Mouse (Mus musculus) midbrain, embryonic 15.5 days (tissue): ENCODE data around the gene Ptprs. TPM values are rescaled to one million over a fixed set of nuclear protein-coding genes. Genes with fewer than 3 reads are reported as not detected.
A peak's percentile ranks its signal among the peaks of the same experiment; 100 is the strongest.

ENCODE experiments used
- ATAC-seq: fragments of 200-750 bp; cut with Nextera tagmentation; replicated peaks from 2 replicates; pipeline ENCODE4 v1.8.0; 2017; ENCODE audit warnings: moderate TSS enrichment
- H3K27ac ChIP-seq: fragments of 300-500 bp; sonication (generic); 2 replicates; pipeline ENCODE4 v1.5.1; 2015; ENCODE audit warnings: mild to moderate bottlenecking, inconsistent platforms
- H3K27me3 ChIP-seq: fragments of 300-500 bp; sonication (generic); replicated peaks from 2 replicates; pipeline ENCODE4 v1.6.1; 2015; ENCODE audit warnings: inconsistent platforms
- H3K36me3 ChIP-seq: fragments of 300-500 bp; sonication (generic); replicated peaks from 2 replicates; pipeline ENCODE4 v1.6.1; 2015; ENCODE audit warnings: inconsistent platforms
- H3K4me1 ChIP-seq: fragments of 300-500 bp; sonication (generic); 2 replicates; pipeline ENCODE4 v1.6.1; 2015; ENCODE audit warnings: inconsistent platforms
- H3K4me2 ChIP-seq: fragments of 300-500 bp; sonication (generic); 2 replicates; pipeline ENCODE4 v1.6.1; 2015; ENCODE audit warnings: inconsistent platforms, mild to moderate bottlenecking, moderate library complexity
- H3K4me3 ChIP-seq: fragments of 300-500 bp; sonication (generic); 2 replicates; pipeline ENCODE4 v1.5.1; 2015; ENCODE audit warnings: mild to moderate bottlenecking, inconsistent platforms
- H3K9ac ChIP-seq: fragments of 300-500 bp; sonication (generic); 2 replicates; pipeline ENCODE4 v1.6.1; 2015; ENCODE audit warnings: mild to moderate bottlenecking, inconsistent platforms
- H3K9me3 ChIP-seq: fragments of 300-500 bp; sonication (generic); 2 replicates; pipeline ENCODE4 v1.6.1; 2016; ENCODE audit warnings: inconsistent platforms
- WGBS: fragments of 180-500 bp; shearing (Covaris S2); methylation state at CpG from one replicate; pipeline ENCODE4 v1.1.7; 2015; ENCODE audit warnings: mixed read lengths; 5-methylcytosine and 5-hydroxymethylcytosine counted together
- polyA plus RNA-seq: library from polyadenylated mRNA; unstranded; fragments of >200 nt; fragmentation: Nextera tagmentation; extraction: Ambion mirVana; gene quantifications from 2 replicates; pipeline ENCODE4 v1.2.1, GENCODE M21; 2015

The Ptprs gene
- polyA plus RNA-seq, 1 experiment from 2014 or later, result 349 TPM

GRCm38 (mm10) chr17:56472733-56473610 is 3.3 kb downstream of the Ptprs start:
- peak overlapping the region; percentile 96 for H3K27ac ChIP-seq
- H3K4me3 ChIP-seq, result peak overlapping the region; percentile 76
- H3K4me2 ChIP-seq, result peak overlapping the region; percentile 95
- H3K4me1 ChIP-seq, result peaks cover 65% of the 10 kb centered on the region
- H3K9me3 ChIP-seq, result no peaks in the 10 kb centered on the region
- no peak for ATAC-seq
- 3% methylated on average over 50 of the region's 50 CpGs for WGBS
- no peaks in the 10 kb centered on the region for H3K27me3 ChIP-seq
- H3K36me3 ChIP-seq, result no peaks in the 10 kb centered on the region
- H3K9ac ChIP-seq, result peak overlapping the region; percentile 93

- WGBS, result 8% methylated on average over 16 of the region's 16 CpGs
- Histone ChIP-seq H3K4me3 (peak overlapping the region; percentile 76), H3K27me3 (no peaks in the 10 kb centered on the region), H3K9me3 (no peaks in the 10 kb centered on the region), H3K4me2 (peak overlapping the region; percentile 95), H3K4me1 (peaks cover 72% of the 10 kb centered on the region), H3K27ac (peak overlapping the region; percentile 96; the same call in 1 of the 2 replicates), H3K9ac (peak overlapping the region; percentile 93), H3K36me3 (no peaks in the 10 kb centered on the region)
- ATAC-seq, result no peak
These were observed 4.2 kb downstream of the Ptprs start for GRCm38 (mm10) chr17:56472121-56472520.

- no peak overlapping the region for H3K9ac ChIP-seq
- H3K4me1 ChIP-seq, result peaks cover 78% of the 10 kb centered on the region
- no peaks in the 10 kb centered on the region for H3K36me3 ChIP-seq
- no peaks in the 10 kb centered on the region for H3K9me3 ChIP-seq
- WGBS, result 68% methylated on average over 5 of the region's 5 CpGs
- no peaks in the 10 kb centered on the region for H3K27me3 ChIP-seq
- H3K4me2 ChIP-seq, result 0 out of 2 replicates have a peak overlapping the region, but pooled peaks have one; percentile 42
- no peak overlapping the region for H3K4me3 ChIP-seq
- no peak overlapping the region for H3K27ac ChIP-seq
- no peak for ATAC-seq
These were observed 5.1 kb downstream of the Ptprs start for GRCm38 (mm10) chr17:56471136-56471535.

GRCm38 (mm10) chr17:56470571-56470970 is 5.7 kb downstream of the Ptprs start:
- peak overlapping the region; percentile 16 for H3K4me3 ChIP-seq
- H3K4me1 ChIP-seq, result peaks cover 84% of the 10 kb centered on the region
- H3K27ac ChIP-seq, result peak overlapping the region; percentile 88
- no peaks in the 10 kb centered on the region for H3K9me3 ChIP-seq
- no peaks in the 10 kb centered on the region for H3K27me3 ChIP-seq
- H3K36me3 ChIP-seq, result 0 out of 2 replicates have a peak, but pooled peaks cover under 1% of the 10 kb centered on the region
- ATAC-seq, result no peak
- H3K9ac ChIP-seq, result no peak overlapping the region
- WGBS, result 28% methylated on average over 10 of the region's 10 CpGs
- peak overlapping the region; percentile 42 for H3K4me2 ChIP-seq

- H3K27me3 ChIP-seq, result no peaks in the 10 kb centered on the region
- 8% methylated on average over 26 of the region's 26 CpGs for WGBS
- peak overlapping the region; percentile 3; the same call in 1 of the 2 replicates for H3K9ac ChIP-seq
- no peak for ATAC-seq
- H3K27ac ChIP-seq, result peak overlapping the region; percentile 88
- H3K4me2 ChIP-seq, result peak overlapping the region; percentile 42
- H3K4me3 ChIP-seq, result peak overlapping the region; percentile 17
- peaks cover 89% of the 10 kb centered on the region for H3K4me1 ChIP-seq
- no peaks in the 10 kb centered on the region for H3K9me3 ChIP-seq
- 0 out of 2 replicates have a peak, but pooled peaks cover 3% of the 10 kb centered on the region for H3K36me3 ChIP-seq
These were observed 6.3 kb downstream of the Ptprs start for GRCm38 (mm10) chr17:56470001-56470436.

GRCm38 (mm10) chr17:56469275-56469674 is 7.0 kb downstream of the Ptprs start:
- Histone ChIP-seq H3K4me1 (peaks cover 94% of the 10 kb centered on the region), H3K9me3 (no peaks in the 10 kb centered on the region), H3K4me3 (peak overlapping the region; percentile 17), H3K36me3 (0 out of 2 replicates have a peak, but pooled peaks cover 3% of the 10 kb centered on the region), H3K9ac (0 out of 2 replicates have a peak overlapping the region, but pooled peaks have one; percentile 3), H3K27ac (peak overlapping the region; percentile 88), H3K27me3 (no peaks in the 10 kb centered on the region), H3K4me2 (peak overlapping the region; percentile 42)
- no peak for ATAC-seq
- 23% methylated on average over 8 of the region's 8 CpGs for WGBS

- Histone ChIP-seq H3K4me1 (peaks cover 92% of the 10 kb centered on the region), H3K36me3 (0 out of 2 replicates have a peak, but pooled peaks cover 3% of the 10 kb centered on the region), H3K9me3 (no peaks in the 10 kb centered on the region), H3K27ac (peak overlapping the region; percentile 88), H3K4me2 (peak overlapping the region; percentile 42; the same call in 1 of the 2 replicates), H3K9ac (no peak overlapping the region), H3K4me3 (no peak overlapping the region), H3K27me3 (no peaks in the 10 kb centered on the region)
- WGBS, result 60% methylated on average over 7 of the region's 7 CpGs
- no peak for ATAC-seq
These were observed 7.4 kb downstream of the Ptprs start for GRCm38 (mm10) chr17:56468870-56469269.

- H3K36me3 ChIP-seq, result 0 out of 2 replicates have a peak, but pooled peaks cover 3% of the 10 kb centered on the region
- no peak for ATAC-seq
- H3K27me3 ChIP-seq, result no peaks in the 10 kb centered on the region
- 0 out of 2 replicates have a peak overlapping the region, but pooled peaks have one; percentile 43 for H3K4me2 ChIP-seq
- H3K4me3 ChIP-seq, result no peak overlapping the region
- H3K9ac ChIP-seq, result no peak overlapping the region
- H3K9me3 ChIP-seq, result no peaks in the 10 kb centered on the region
- peaks cover 92% of the 10 kb centered on the region for H3K4me1 ChIP-seq
- peak overlapping the region; percentile 88 for H3K27ac ChIP-seq
- 90% methylated on average over 9 of the region's 9 CpGs for WGBS
These were observed 7.9 kb downstream of the Ptprs start for GRCm38 (mm10) chr17:56468380-56468779.

GRCm38 (mm10) chr17:56467456-56467884 is 8.8 kb downstream of the Ptprs start:
- peak; percentile 65 for ATAC-seq
- Histone ChIP-seq H3K27ac (peak overlapping the region; percentile 88), H3K9ac (0 out of 2 replicates have a peak overlapping the region, but pooled peaks have one; percentile 25), H3K36me3 (0 out of 2 replicates have a peak, but pooled peaks cover 3% of the 10 kb centered on the region), H3K9me3 (no peaks in the 10 kb centered on the region), H3K4me3 (no peak overlapping the region), H3K27me3 (no peaks in the 10 kb centered on the region), H3K4me2 (peak overlapping the region; percentile 43), H3K4me1 (peaks cover 92% of the 10 kb centered on the region)
- whole genome bisulfite sequencing, result 7% methylated on average over 7 of the region's 7 CpGs

GRCm38 (mm10) chr17:56466747-56467146 is 9.5 kb downstream of the Ptprs start:
- H3K4me2 ChIP-seq, result peak overlapping the region; percentile 43
- H3K9me3 ChIP-seq, result no peaks in the 10 kb centered on the region
- H3K36me3 ChIP-seq, result 0 out of 2 replicates have a peak, but pooled peaks cover 3% of the 10 kb centered on the region
- 48% methylated on average over 6 of the region's 6 CpGs for WGBS
- no peak overlapping the region for H3K4me3 ChIP-seq
- no peak for ATAC-seq
- H3K27me3 ChIP-seq, result no peaks in the 10 kb centered on the region
- peak overlapping the region; percentile 88 for H3K27ac ChIP-seq
- H3K9ac ChIP-seq, result no peak overlapping the region
- peaks cover 88% of the 10 kb centered on the region for H3K4me1 ChIP-seq

GRCm38 (mm10) chr17:56464817-56465216 is 11.5 kb downstream of the Ptprs start:
- H3K4me3 ChIP-seq, result no peak overlapping the region
- ATAC-seq, result no peak
- no peak overlapping the region for H3K9ac ChIP-seq
- H3K9me3 ChIP-seq, result no peaks in the 10 kb centered on the region
- H3K27me3 ChIP-seq, result no peaks in the 10 kb centered on the region
- H3K4me2 ChIP-seq, result 0 out of 2 replicates have a peak overlapping the region, but pooled peaks have one; percentile 2
- no peak overlapping the region for H3K27ac ChIP-seq
- H3K36me3 ChIP-seq, result 0 out of 2 replicates have a peak, but pooled peaks cover 3% of the 10 kb centered on the region
- H3K4me1 ChIP-seq, result peaks cover 88% of the 10 kb centered on the region
- 74% methylated on average over 7 of the region's 7 CpGs for WGBS

GRCm38 (mm10) chr17:56464345-56464744 is 11.9 kb downstream of the Ptprs start:
- 0 out of 2 replicates have a peak, but pooled peaks cover 3% of the 10 kb centered on the region for H3K36me3 ChIP-seq

More at GRCm38 (mm10) chr17:56464345-56464744, 11.9 kb downstream of the Ptprs start:
- Histone ChIP-seq H3K27ac (no peak overlapping the region), H3K4me1 (peaks cover 85% of the 10 kb centered on the region), H3K27me3 (no peaks in the 10 kb centered on the region), H3K9me3 (no peaks in the 10 kb centered on the region), H3K9ac (no peak overlapping the region), H3K4me3 (no peak overlapping the region), H3K4me2 (no peak overlapping the region)
- 98% methylated on average over 2 of the region's 2 CpGs for WGBS
- no peak for ATAC-seq
